Mouse (Mus musculus): ENCODE measurements at regions not wholly inside any gene's neighbourhood (a gene's known extent, or its start where the extent isn't known, plus 50 kb on each side); places are given as distances from the start of the nearest gene placed in this dataset.

- Histone ChIP-seq H3K9me3 (no peaks in the 10 kb centered on the region), H3K36me3 (no peaks in the 10 kb centered on the region), H3K27me3 (no peaks in the 10 kb centered on the region), H3K27ac (no peak overlapping the region), H3K4me3 (no peak overlapping the region), H3K9ac (no peak overlapping the region), H3K4me1 (peaks cover 11% of the 10 kb centered on the region; the same call in 1 of the 2 replicates), H3K4me2 (no peak overlapping the region)
- no peak for ATAC-seq (ENCODE audit: insufficient number of reproducible peaks, insufficient read depth, low FRiP score, low TSS enrichment, low read depth)
- WGBS, result 71% methylated on average over 4 of the region's 4 CpGs
These were observed 79.3 kb upstream of the Otos start for GRCm38 (mm10) chr1:92727961-92728360.

GRCm38 (mm10) chr1:92727371-92727770 is 78.7 kb upstream of the Otos start:
- no peak for ATAC-seq (ENCODE audit: insufficient number of reproducible peaks, insufficient read depth, low FRiP score, low TSS enrichment, low read depth)
- H3K4me1 ChIP-seq, result peaks cover 11% of the 10 kb centered on the region; the same call in 1 of the 2 replicates

GRCm38 (mm10) chr1:92726341-92726740 is 77.7 kb upstream of the Otos start:
- H3K4me1 ChIP-seq, result peaks cover 11% of the 10 kb centered on the region; the same call in 1 of the 2 replicates
- no peak overlapping the region for H3K9ac ChIP-seq
- no peak overlapping the region for H3K4me3 ChIP-seq
- H3K4me2 ChIP-seq, result no peak overlapping the region
- no peak overlapping the region for H3K27ac ChIP-seq
- no peaks in the 10 kb centered on the region for H3K27me3 ChIP-seq
- WGBS, result 79% methylated on average over 6 of the region's 6 CpGs
- H3K9me3 ChIP-seq, result no peaks in the 10 kb centered on the region
- no peak for ATAC-seq (ENCODE audit: insufficient number of reproducible peaks, insufficient read depth, low FRiP score, low TSS enrichment, low read depth)
- no peaks in the 10 kb centered on the region for H3K36me3 ChIP-seq

More at GRCm38 (mm10) chr1:92727371-92727770, 78.7 kb upstream of the Otos start:
- no peaks in the 10 kb centered on the region for H3K9me3 ChIP-seq
- WGBS, result 62% methylated on average over 6 of the region's 6 CpGs
- no peaks in the 10 kb centered on the region for H3K36me3 ChIP-seq
- no peak overlapping the region for H3K4me2 ChIP-seq
- H3K9ac ChIP-seq, result no peak overlapping the region
- H3K4me3 ChIP-seq, result no peak overlapping the region
- H3K27me3 ChIP-seq, result no peaks in the 10 kb centered on the region
- no peak overlapping the region for H3K27ac ChIP-seq

- Histone ChIP-seq H3K4me1 (no peaks in the 10 kb centered on the region), H3K4me2 (no peak overlapping the region), H3K27ac (no peak overlapping the region), H3K9ac (no peak overlapping the region), H3K9me3 (no peaks in the 10 kb centered on the region), H3K4me3 (no peak overlapping the region), H3K27me3 (peaks cover 9% of the 10 kb centered on the region; the same call in 1 of the 2 replicates), H3K36me3 (no peaks in the 10 kb centered on the region)
- WGBS, result 79% methylated on average over 3 of the region's 3 CpGs
- no peak for ATAC-seq (ENCODE audit: insufficient number of reproducible peaks, insufficient read depth, low FRiP score, low TSS enrichment, low read depth)
These were observed 75.5 kb upstream of the Otos start for GRCm38 (mm10) chr1:92724135-92724534.

GRCm38 (mm10) chr1:92720567-92720966 is 71.9 kb upstream of the Otos start:
- H3K9me3 ChIP-seq, result no peaks in the 10 kb centered on the region
- no peak for ATAC-seq (ENCODE audit: insufficient number of reproducible peaks, insufficient read depth, low FRiP score, low TSS enrichment, low read depth)
- no peak overlapping the region for H3K27ac ChIP-seq
- no peak overlapping the region for H3K9ac ChIP-seq
- peaks cover 2% of the 10 kb centered on the region; the same call in 1 of the 2 replicates for H3K4me1 ChIP-seq
- H3K4me2 ChIP-seq, result no peak overlapping the region
- H3K4me3 ChIP-seq, result no peak overlapping the region
- 45% methylated on average over 10 of the region's 10 CpGs for WGBS
- H3K36me3 ChIP-seq, result no peaks in the 10 kb centered on the region
- peaks cover 9% of the 10 kb centered on the region; the same call in 1 of the 2 replicates for H3K27me3 ChIP-seq

GRCm38 (mm10) chr1:92719864-92720263 is 71.2 kb upstream of the Otos start:
- 89% methylated on average over 6 of the region's 6 CpGs for WGBS
- Histone ChIP-seq H3K4me2 (no peak overlapping the region), H3K9me3 (no peaks in the 10 kb centered on the region), H3K27ac (no peak overlapping the region), H3K9ac (no peak overlapping the region), H3K4me1 (peaks cover 9% of the 10 kb centered on the region), H3K27me3 (peaks cover 9% of the 10 kb centered on the region; the same call in 1 of the 2 replicates), H3K4me3 (no peak overlapping the region), H3K36me3 (no peaks in the 10 kb centered on the region)
- ATAC-seq (ENCODE audit: insufficient number of reproducible peaks, insufficient read depth, low FRiP score, low TSS enrichment, low read depth), result no peak

GRCm38 (mm10) chr1:92718108-92718507 is 69.5 kb upstream of the Otos start:
- no peak overlapping the region for H3K4me3 ChIP-seq
- ATAC-seq (ENCODE audit: insufficient number of reproducible peaks, insufficient read depth, low FRiP score, low TSS enrichment, low read depth), result no peak
- peaks cover 9% of the 10 kb centered on the region; the same call in 1 of the 2 replicates for H3K27me3 ChIP-seq
- H3K36me3 ChIP-seq, result no peaks in the 10 kb centered on the region
- H3K9me3 ChIP-seq, result no peaks in the 10 kb centered on the region
- no peak overlapping the region for H3K27ac ChIP-seq
- H3K9ac ChIP-seq, result no peak overlapping the region
- 68% methylated on average over 4 of the region's 4 CpGs for WGBS
- peaks cover 24% of the 10 kb centered on the region for H3K4me1 ChIP-seq
- no peak overlapping the region for H3K4me2 ChIP-seq

- Histone ChIP-seq H3K4me2 (no peak overlapping the region), H3K4me3 (no peak overlapping the region), H3K36me3 (no peaks in the 10 kb centered on the region), H3K9ac (0 out of 2 replicates have a peak overlapping the region, but pooled peaks have one; percentile 27), H3K9me3 (no peaks in the 10 kb centered on the region), H3K27ac (no peak overlapping the region), H3K27me3 (peaks cover 5% of the 10 kb centered on the region; the same call in 1 of the 2 replicates), H3K4me1 (peaks cover 24% of the 10 kb centered on the region)
- WGBS, result 6% methylated on average over 9 of the region's 9 CpGs
- no peak for ATAC-seq (ENCODE audit: insufficient number of reproducible peaks, insufficient read depth, low FRiP score, low TSS enrichment, low read depth)
These were observed 66.2 kb upstream of the Otos start for GRCm38 (mm10) chr1:92714725-92715324.

- Histone ChIP-seq H3K4me3 (no peak overlapping the region), H3K4me1 (peaks cover 40% of the 10 kb centered on the region), H3K27ac (no peak overlapping the region), H3K9me3 (no peaks in the 10 kb centered on the region), H3K4me2 (no peak overlapping the region), H3K9ac (no peak overlapping the region), H3K36me3 (no peaks in the 10 kb centered on the region), H3K27me3 (no peaks in the 10 kb centered on the region)
- 81% methylated on average over 8 of the region's 8 CpGs for WGBS
- no peak for ATAC-seq (ENCODE audit: insufficient number of reproducible peaks, insufficient read depth, low FRiP score, low TSS enrichment, low read depth)
These were observed 63.7 kb upstream of the Otos start for GRCm38 (mm10) chr1:92712366-92712765.

GRCm38 (mm10) chr1:92710321-92710839 is 61.7 kb upstream of the Otos start:
- 93% methylated on average over 2 of the region's 2 CpGs for WGBS
- no peak for ATAC-seq (ENCODE audit: insufficient number of reproducible peaks, insufficient read depth, low FRiP score, low TSS enrichment, low read depth)
- Histone ChIP-seq H3K36me3 (no peaks in the 10 kb centered on the region), H3K4me2 (no peak overlapping the region), H3K9ac (no peak overlapping the region), H3K4me3 (no peak overlapping the region), H3K4me1 (peaks cover 37% of the 10 kb centered on the region), H3K27ac (no peak overlapping the region), H3K9me3 (no peaks in the 10 kb centered on the region), H3K27me3 (no peaks in the 10 kb centered on the region)

- Histone ChIP-seq H3K36me3 (no peaks in the 10 kb centered on the region), H3K4me2 (no peak overlapping the region), H3K27ac (no peak overlapping the region), H3K9me3 (no peaks in the 10 kb centered on the region), H3K4me3 (no peak overlapping the region), H3K9ac (no peak overlapping the region), H3K27me3 (no peaks in the 10 kb centered on the region), H3K4me1 (peaks cover 26% of the 10 kb centered on the region)
- WGBS, result 62% methylated on average over 14 of the region's 14 CpGs
- ATAC-seq (ENCODE audit: insufficient number of reproducible peaks, insufficient read depth, low FRiP score, low TSS enrichment, low read depth), result no peak
These were observed 60.7 kb upstream of the Otos start for GRCm38 (mm10) chr1:92709190-92709850.

All from embryonic facial prominence, embryonic 13.5 days (tissue).